Mouse (Mus musculus) heart, adult 2 months (tissue): ENCODE measurements around the gene Tubb4b. TPM values are rescaled to one million over a fixed set of nuclear protein-coding genes. Genes with fewer than 3 reads are reported as not detected.

Source experiments
- DNase-seq, 2 experiments: peaks; one replicate each; pipeline ENCODE4 v3.0.0; 2021
- H3K27ac ChIP-seq: fragments of 200-600 bp; 2 replicates; pipeline ENCODE4 v1.8.1; 2022
- H3K27me3 ChIP-seq: fragments of 200-500 bp; 2 replicates; pipeline ENCODE4 v1.6.1; 2012; ENCODE audit warnings: mild to moderate bottlenecking, low read length, inconsistent platforms, mixed read lengths; ENCODE audit not compliant: control insufficient read depth, insufficient read depth
- H3K36me3 ChIP-seq: fragments of 200-500 bp; 2 replicates; pipeline ENCODE4 v1.6.1; 2012; ENCODE audit warnings: low read length, inconsistent platforms; ENCODE audit not compliant: control insufficient read depth, insufficient read depth
- H3K4me1 ChIP-seq: fragments of 200-500 bp; 2 replicates; pipeline ENCODE4 v1.6.1; 2011; ENCODE audit warnings: low read length; ENCODE audit not compliant: control insufficient read depth, insufficient read depth
- H3K4me3 ChIP-seq: fragments of 200-600 bp; 2 replicates; pipeline ENCODE4 v1.8.1; 2022
- H3K79me2 ChIP-seq: fragments of 200-500 bp; replicated peaks from 2 replicates; pipeline ENCODE4 v1.6.1; 2012; ENCODE audit warnings: mild to moderate bottlenecking, inconsistent platforms, low read length, moderate library complexity, mixed read lengths; ENCODE audit not compliant: control insufficient read depth, insufficient read depth
- H3K9ac ChIP-seq: fragments of 200-500 bp; 2 replicates; pipeline ENCODE4 v1.6.1; 2012; ENCODE audit warnings: low read depth, mild to moderate bottlenecking, control low read depth, inconsistent platforms, low read length, mixed read lengths
- CTCF ChIP-seq: fragments of 200-600 bp; IDR thresholded peaks from 2 replicates; pipeline ENCODE4 v1.8.1; 2022; ENCODE audit warnings: antibody characterized with exemption, mild to moderate bottlenecking, moderate library complexity
- EP300 ChIP-seq: fragments of 200-500 bp; IDR thresholded peaks from 2 replicates; pipeline ENCODE4 v1.6.1; 2011; ENCODE audit warnings: low read depth, low read length, control low read depth; ENCODE audit not compliant: insufficient read depth
- POLR2A ChIP-seq: fragments of 200-500 bp; IDR thresholded peaks from 2 replicates; pipeline ENCODE4 v1.6.1; 2011; ENCODE audit warnings: mild to moderate bottlenecking, low read depth, low read length, control low read depth; ENCODE audit not compliant: insufficient read depth
- WGBS: fragments of 180-500 bp; shearing (Covaris S2); methylation state at CpG from one replicate; pipeline ENCODE4 v1.1.7; 2018; 5-methylcytosine and 5-hydroxymethylcytosine counted together
- intact Hi-C: fragments of 180-260 bp; cut with DNase I; formaldehyde crosslinking; loops from one replicate; pipeline ENCODE4 v1.15.1; 2025
- long read RNA-seq: library from polyadenylated mRNA; stranded (forward); transcript quantifications from one replicate; pipeline ENCODE4 v2.0.0, GENCODE M21; 2021
- polyA plus RNA-seq: library from polyadenylated mRNA; depleted of rRNA; stranded (reverse); fragments of >200 nt; gene quantifications from 2 replicates; pipeline ENCODE4 v1.2.3, GENCODE M21; 2012; rRNA removed
- total RNA-seq, 2 experiments: library from RNA; stranded (reverse); gene quantifications; 2 replicates each; pipeline ENCODE4 v1.2.3; 2021

Tubb4b gene
- total RNA-seq (100 to 1,000 TPM; 327 to 342 TPM), polyA plus RNA-seq (315 and 439 TPM in 2 replicates)
- long read RNA-seq, transcript Tubb4b-201 (4 exons, 1,598 nt), result major isoform, 220 of 331 reads
- long read RNA-seq, partial matches to known transcripts, result 3 of 331 reads
- long read RNA-seq, other reads (novel, unspliced or antisense), result 107 of 331 reads

DNA sequence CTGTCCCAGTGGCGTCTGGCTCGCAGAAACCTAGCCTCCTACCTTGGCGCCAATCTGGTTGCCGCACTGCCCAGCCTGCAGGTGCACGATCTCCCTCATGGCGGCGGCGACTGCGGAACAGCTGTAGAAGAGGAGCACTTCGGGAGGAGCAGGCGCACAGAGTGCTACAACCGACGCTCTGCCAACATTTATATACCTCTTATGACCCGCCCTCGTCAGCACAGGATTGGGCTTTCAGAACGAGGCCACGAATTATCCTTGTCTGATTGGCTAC lies at the start of gene Tubb4b:
Tubb4b (minus strand) TSS at position 211 of the 274 bp plus-strand sequence.
- whole genome bisulfite sequencing, result under 1% methylated on average over 17 of the region's 17 CpGs
- DNase-seq, result no peak
- peak within 1 kb of the TSS; percentile 98 for H3K27ac ChIP-seq
- peak within 1 kb of the TSS; percentile 85 for H3K4me3 ChIP-seq
- peak; percentile 37 for TF ChIP-seq CTCF
- peak; percentile 100 for TF ChIP-seq POLR2A
- TF ChIP-seq EP300, result peak; percentile 79; the same call in 1 of the 2 replicates
- peaks cover 5% of the 10 kb centered on the region for H3K4me1 ChIP-seq
- H3K27me3 ChIP-seq, result no peaks in the 10 kb centered on the region
- intact Hi-C loops, result loop anchor here (1.0 kb wide), 1 partner anchor 13 kb away; the partner anchor contains the start of gene Nelfb
- H3K36me3 ChIP-seq, result peaks cover 3% of the 10 kb centered on the region; the same call in 1 of the 2 replicates
- H3K9ac ChIP-seq, result peak within 1 kb of the TSS; percentile 90
- H3K79me2 ChIP-seq, result no peaks in the 10 kb centered on the region

DNA sequence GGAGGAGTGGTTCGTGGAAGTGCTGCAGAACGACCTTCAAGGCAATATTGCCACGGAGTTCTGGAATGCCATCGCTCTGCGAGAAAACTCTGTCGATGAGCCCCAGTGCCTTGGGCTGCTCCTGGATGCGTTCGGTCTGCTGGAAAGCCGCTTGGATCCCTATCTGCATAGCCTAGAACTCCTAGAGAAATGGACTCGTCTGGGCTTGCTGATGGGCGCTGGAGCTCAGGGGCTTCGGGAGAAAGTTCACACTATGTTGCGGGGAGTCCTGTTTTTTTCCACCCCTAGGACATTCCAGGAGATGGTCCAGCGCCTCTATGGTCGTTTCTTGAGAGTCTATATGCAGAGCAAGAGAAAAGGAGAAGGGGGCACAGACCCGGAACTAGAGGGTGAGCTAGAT lies 48.5 kb upstream of the Tubb4b start:
- intact Hi-C loops, result loop anchor here (5.0 kb wide), 2 partner anchors 46 to 59 kb away; partner anchors contain the start of gene Man1b1
- Histone ChIP-seq H3K27ac (peak overlapping the region; percentile 95), H3K4me3 (peak overlapping the region; percentile 93), H3K36me3 (no peaks in the 10 kb centered on the region; the same call in 1 of the 2 replicates), H3K4me1 (peaks cover 5% of the 10 kb centered on the region), H3K9ac (peak overlapping the region; percentile 76), H3K79me2 (0 out of 2 replicates have a peak, but pooled peaks cover 2% of the 10 kb centered on the region), H3K27me3 (no peaks in the 10 kb centered on the region)
- TF ChIP-seq POLR2A (no peak), CTCF (no peak), EP300 (no peak)
- 20% methylated on average over 16 of the region's 16 CpGs for WGBS
- DNase-seq, result no peak

DNA sequence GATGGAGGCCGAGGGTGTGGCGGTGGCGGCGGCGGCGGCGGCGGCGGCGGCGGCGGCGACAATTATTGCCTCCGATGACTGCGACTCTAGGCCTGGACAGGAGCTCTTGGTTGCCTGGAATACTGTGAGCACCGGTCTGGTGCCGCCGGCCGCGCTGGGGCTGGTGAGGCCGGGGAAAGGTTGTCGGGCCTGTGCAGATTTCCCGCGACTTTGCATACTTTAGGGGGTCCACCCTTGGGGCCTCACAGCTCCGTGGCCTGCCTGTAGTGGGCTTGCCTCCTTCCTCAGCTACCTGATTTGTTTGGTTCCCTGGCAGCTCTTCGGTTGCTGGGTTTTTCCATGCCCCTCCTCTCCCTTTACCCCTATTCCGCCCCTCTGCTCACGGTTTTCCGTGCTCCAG lies 48.0 kb upstream of the Tubb4b start:
- Histone ChIP-seq H3K4me1 (peaks cover 5% of the 10 kb centered on the region), H3K36me3 (no peaks in the 10 kb centered on the region; the same call in 1 of the 2 replicates), H3K27me3 (no peaks in the 10 kb centered on the region), H3K4me3 (peak overlapping the region; percentile 93), H3K9ac (peak overlapping the region; percentile 76), H3K79me2 (0 out of 2 replicates have a peak, but pooled peaks cover 2% of the 10 kb centered on the region), H3K27ac (peak overlapping the region; percentile 95)
- intact Hi-C loops, result loop anchor here (1.0 to 5.0 kb wide), 3 partner anchors 17 to 60 kb away; partner anchors contain the start of genes Man1b1 and Tmem203
- TF ChIP-seq EP300, result no peak
- no peak for TF ChIP-seq CTCF
- TF ChIP-seq POLR2A, result no peak
- no peak for DNase-seq
- WGBS, result under 1% methylated on average over 22 of the region's 29 CpGs

DNA sequence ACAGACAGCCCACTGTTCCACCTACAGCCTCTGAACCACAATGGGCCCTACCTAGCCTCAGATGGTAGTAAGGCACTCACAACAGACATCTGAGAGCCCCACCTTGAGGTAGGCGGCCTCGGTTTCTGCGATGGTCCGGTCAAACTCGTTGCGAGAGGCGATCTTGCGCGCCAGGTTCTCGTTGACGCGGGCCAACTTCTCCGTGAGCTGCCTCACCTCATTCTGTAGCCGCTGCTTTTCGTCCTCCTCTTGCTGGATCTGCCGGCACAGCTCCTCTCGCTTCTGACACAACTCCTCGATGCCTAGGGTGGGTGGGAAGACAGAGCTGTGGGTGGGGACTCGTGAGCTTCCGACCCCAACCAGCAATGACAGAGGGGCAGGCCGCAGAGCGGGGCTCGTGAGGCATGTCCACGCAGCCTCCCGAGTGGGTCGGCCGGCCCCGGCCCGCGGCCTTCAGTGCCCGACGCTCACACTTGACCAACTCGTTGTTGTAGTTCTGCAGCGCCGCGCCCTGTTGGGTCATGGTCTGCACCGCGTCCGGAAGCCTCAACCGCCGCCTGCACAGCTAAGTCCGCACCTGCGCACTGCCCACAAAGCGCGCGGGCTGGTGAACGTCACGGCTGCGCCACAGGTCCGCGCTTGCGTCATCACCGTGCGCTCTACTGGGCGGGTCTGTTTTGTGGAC lies 47.5 kb upstream of the Tubb4b start, which contains the start of the genes Ssna1 and Anapc2:
Ssna1 (minus strand) TSS at position 612 of the 685 bp plus-strand sequence.
Anapc2 (plus strand) TSS at position 652 of the 685 bp plus-strand sequence.
- Histone ChIP-seq H3K27ac (peak within 1 kb of the TSS; percentile 95), H3K27me3 (no peaks in the 10 kb centered on the region), H3K4me1 (peaks cover 9% of the 10 kb centered on the region), H3K9ac (peak within 1 kb of the TSS; percentile 86), H3K36me3 (no peaks in the 10 kb centered on the region; the same call in 1 of the 2 replicates), H3K79me2 (0 out of 2 replicates have a peak, but pooled peaks cover 2% of the 10 kb centered on the region), H3K4me3 (peak within 1 kb of the TSS; percentile 93)
- intact Hi-C loops, result loop anchor here (1.0 to 5.0 kb wide), 3 partner anchors 17 to 60 kb away; partner anchors contain the start of genes Man1b1 and Tmem203
- peak; percentile 97 to 99 for DNase-seq
- WGBS, result under 1% methylated on average over 55 of the region's 55 CpGs
- peak; percentile 61 for TF ChIP-seq CTCF
- peak; percentile 88 for TF ChIP-seq POLR2A
- TF ChIP-seq EP300, result peak; percentile 83

DNA sequence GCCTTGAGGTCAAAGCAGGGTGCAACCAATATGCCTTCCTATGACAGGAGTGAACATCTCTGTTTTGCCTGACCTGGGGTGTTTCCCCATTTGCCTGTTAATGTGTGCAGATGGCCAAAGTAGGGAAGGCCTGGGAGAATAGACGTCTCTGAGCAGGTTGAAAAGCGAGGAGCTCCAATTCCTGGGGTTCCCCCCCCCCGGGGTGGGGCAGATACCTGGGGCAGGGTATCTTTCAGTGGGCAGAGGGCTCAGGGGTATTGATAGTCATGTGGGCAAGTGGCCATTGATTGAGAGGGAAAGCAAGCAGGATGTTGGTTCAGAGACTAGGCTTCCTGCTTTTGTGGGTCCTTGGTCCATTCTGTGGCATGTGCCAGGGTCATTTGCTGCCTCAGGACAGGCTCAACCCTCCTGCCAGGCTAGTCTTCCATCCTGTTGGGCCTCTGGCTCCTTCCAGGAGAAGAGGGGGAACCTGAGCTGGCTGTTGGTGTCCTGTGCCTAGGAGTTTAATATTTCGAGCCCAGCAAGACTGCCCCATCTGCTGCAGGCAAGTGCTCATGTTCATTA lies 43.3 kb upstream of the Tubb4b start:
- H3K4me1 ChIP-seq, result peaks cover 23% of the 10 kb centered on the region
- no peak overlapping the region for H3K4me3 ChIP-seq
- DNase-seq, result no peak
- intact Hi-C loops, result loop anchor here (2.0 kb wide), 1 partner anchor 73 kb away; no protein-coding TSS in a partner anchor
- H3K27me3 ChIP-seq, result no peaks in the 10 kb centered on the region
- H3K36me3 ChIP-seq, result no peaks in the 10 kb centered on the region
- H3K27ac ChIP-seq, result no peak overlapping the region; the same call in 1 of the 2 replicates
- TF ChIP-seq CTCF, result no peak
- no peak for TF ChIP-seq EP300
- no peak for TF ChIP-seq POLR2A
- WGBS, result 79% methylated on average over 4 of the region's 4 CpGs
- H3K79me2 ChIP-seq, result 0 out of 2 replicates have a peak, but pooled peaks cover 2% of the 10 kb centered on the region
- H3K9ac ChIP-seq, result no peak overlapping the region
